ENCODE assay signal across 10 mouse cellular contexts in the genomic region with DNA sequence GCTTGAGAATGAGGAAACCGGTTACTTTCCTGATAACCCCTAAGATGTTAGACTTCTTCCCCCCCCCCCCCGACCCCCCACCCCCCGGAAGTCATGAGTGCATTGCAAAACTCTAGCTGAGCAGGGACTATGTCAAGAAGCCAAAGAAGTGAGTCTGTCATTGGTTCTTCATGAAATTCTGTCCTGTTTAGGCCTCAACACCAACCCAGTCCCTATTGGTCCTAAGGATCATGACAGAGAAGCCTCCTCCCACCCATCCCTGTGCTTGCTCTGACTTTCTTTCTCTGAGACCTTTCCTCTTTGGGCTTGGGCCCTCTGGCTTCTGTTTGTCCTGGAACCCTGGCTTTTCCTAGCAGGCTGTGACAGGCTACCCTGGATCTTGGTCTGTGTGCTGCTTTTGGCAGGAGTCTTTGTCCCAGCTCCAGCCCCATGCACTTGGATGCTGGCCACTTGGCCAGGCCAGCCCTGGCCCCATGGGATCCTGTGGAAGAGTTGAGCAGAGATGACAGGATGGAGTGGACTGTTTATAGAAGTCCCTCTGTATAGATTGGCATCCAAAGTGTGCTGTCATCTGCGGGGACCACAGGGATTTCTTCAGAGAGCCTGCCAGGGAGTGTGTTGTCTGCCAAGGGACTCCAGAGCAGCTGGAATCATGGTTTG. TPM values are rescaled to one million over a fixed set of nuclear protein-coding genes. Genes with fewer than 3 reads are reported as not detected.
DNase-seq lines count a peak whose midpoint lies in the region; ATAC-seq and TF ChIP-seq lines count a peak whose summit lies in the region.
"Had no signal": no experiment of that assay in that cellular context is flagged by ENCODE, and none has a peak within 500 bp of the region (broad histone marks: within the 10 kb centered on the region; RNA-seq: fewer than 3 reads in every experiment).

No protein-coding gene starts in this region.

- WGBS in intestine, embryonic 14.5 days: 53% methylated on average over 4 of the region's 4 CpGs
- WGBS in intestine, postnatal 0 days: 38% methylated on average over 3 of the region's 4 CpGs

- H3K27ac ChIP-seq in intestine, embryonic 14.5 days (ENCODE audit: low read depth): no peak overlapping the region
- H3K27ac ChIP-seq in intestine, postnatal 0 days (ENCODE audit: low read depth, low read length): no peak overlapping the region
- H3K27ac ChIP-seq: embryonic facial prominence, embryonic 12.5 days; liver, embryonic 15.5 days had no signal

- no peaks in the 10 kb centered on the region for H3K9me3 ChIP-seq in intestine, embryonic 14.5 days (ENCODE audit: control insufficient read depth, low read length)
- H3K9me3 ChIP-seq in intestine, postnatal 0 days (ENCODE audit: control insufficient read depth): no peaks in the 10 kb centered on the region
- H3K9me3 ChIP-seq: embryonic facial prominence, embryonic 12.5 days; liver, embryonic 15.5 days had no signal

- no peak overlapping the region for H3K4me3 ChIP-seq in intestine, embryonic 14.5 days (ENCODE audit: low read depth, low read length)
- H3K4me3 ChIP-seq in intestine, postnatal 0 days (ENCODE audit: low read depth, low read length): no peak overlapping the region
- H3K4me3 ChIP-seq: embryonic facial prominence, embryonic 12.5 days; liver, embryonic 15.5 days had no signal

- peak; percentile 38 for DNase-seq in intestine, embryonic 14.5 days (ENCODE audit: low spot score)
- peak; percentile 93 for DNase-seq in cerebellum, adult 9-11 months
- DNase-seq in heart, adult 8-10 months (ENCODE audit: low spot score): peak; percentile 92
- DNase-seq in kidney, postnatal 14 days: peak; percentile 81
- DNase-seq in lung, postnatal 25 days (ENCODE audit: low spot score): peak; percentile 65
- DNase-seq in testis, postnatal 10 days (ENCODE audit: low spot score): peak; percentile 60
- no peak for DNase-seq in spleen, adult 18-20 months

- no peaks in the 10 kb centered on the region for H3K4me1 ChIP-seq in intestine, embryonic 14.5 days (replicated peaks; ENCODE audit: control insufficient read depth, insufficient read depth, low read length)
- no peaks in the 10 kb centered on the region for H3K4me1 ChIP-seq in intestine, postnatal 0 days (replicated peaks; ENCODE audit: control insufficient read depth, insufficient read depth, low read length)
- H3K4me1 ChIP-seq: embryonic facial prominence, embryonic 12.5 days; liver, embryonic 15.5 days had no signal

- no peak overlapping the region for H3K9ac ChIP-seq in intestine, embryonic 14.5 days (ENCODE audit: low read length)
- H3K9ac ChIP-seq in intestine, postnatal 0 days (ENCODE audit: low read depth, low read length): no peak overlapping the region
- H3K9ac ChIP-seq: embryonic facial prominence, embryonic 12.5 days; liver, embryonic 15.5 days had no signal

- TF ChIP-seq CTCF in intestine, postnatal 0 days (IDR thresholded peaks at IDR 0.05; ENCODE audit: low read depth): no peak

- H3K4me2 ChIP-seq in intestine, embryonic 14.5 days (ENCODE audit: low read length): no peak overlapping the region
- H3K4me2 ChIP-seq in intestine, postnatal 0 days (replicated peaks; ENCODE audit: low read depth): no peak overlapping the region
- H3K4me2 ChIP-seq: embryonic facial prominence, embryonic 12.5 days; liver, embryonic 15.5 days had no signal

- ATAC-seq in intestine, embryonic 14.5 days (replicated peaks; ENCODE audit: low FRiP score, low TSS enrichment, low read depth): no peak
- ATAC-seq in intestine, postnatal 0 days: no peak

- no peaks in the 10 kb centered on the region for H3K27me3 ChIP-seq in intestine, embryonic 14.5 days (replicated peaks; ENCODE audit: control insufficient read depth, insufficient read depth, low read length)
- no peaks in the 10 kb centered on the region for H3K27me3 ChIP-seq in intestine, postnatal 0 days (replicated peaks; ENCODE audit: control insufficient read depth, insufficient read depth, low read length)
- H3K27me3 ChIP-seq: embryonic facial prominence, embryonic 12.5 days; liver, embryonic 15.5 days had no signal

- H3K36me3 ChIP-seq in intestine, embryonic 14.5 days (ENCODE audit: control insufficient read depth, insufficient read depth, low read length): no peaks in the 10 kb centered on the region
- no peaks in the 10 kb centered on the region for H3K36me3 ChIP-seq in intestine, postnatal 0 days (ENCODE audit: control insufficient read depth, insufficient read depth)
- H3K36me3 ChIP-seq: embryonic facial prominence, embryonic 12.5 days; liver, embryonic 15.5 days had no signal

RNA-seq across cellular contexts. Expression of a gene that starts 15.8 kb away (rescaled TPM):
- polyA plus RNA-seq in intestine, embryonic 14.5 days (2014; fragmentation: Nextera tagmentation; extraction: Ambion mirVana): 0.19 and 0.23 TPM in 2 replicates
- polyA plus RNA-seq in intestine, postnatal 0 days (2015; fragmentation: Nextera tagmentation; extraction: Ambion mirVana): 0.13 and 0.25 TPM in 2 replicates
- total RNA-seq in heart, adult 8-10 months (2022): not detected
- polyA plus RNA-seq: liver, embryonic 15.5 days had no signal

RNA-seq across cellular contexts. Expression of a gene that starts 22.8 kb away (rescaled TPM):
- 20.2 and 23.5 TPM in 2 replicates for polyA plus RNA-seq in intestine, embryonic 14.5 days (2014; fragmentation: Nextera tagmentation; extraction: Ambion mirVana)
- 5.1 and 6.3 TPM in 2 replicates for polyA plus RNA-seq in intestine, postnatal 0 days (2015; fragmentation: Nextera tagmentation; extraction: Ambion mirVana)
- under 1 TPM in 3 of 4 experiments, not detected in 1; 0.14 to 0.82 (median 0.46) TPM for total RNA-seq in heart, adult 8-10 months (2022)

Comparison
In these comparisons a context has a peak if more than half of its experiments do, and no peak if none do; other contexts are left out.
1. DNase-seq: peak in intestine, embryonic 14.5 days (single experiment), cerebellum, adult 9-11 months (single experiment), heart, adult 8-10 months (single experiment), kidney, postnatal 14 days (single experiment), lung, postnatal 25 days (single experiment) and testis, postnatal 10 days (single experiment); none in spleen, adult 18-20 months (0 of 2).